Mouse (Mus musculus) left cerebral cortex, postnatal 14 days (tissue): Measurements from ENCODE around the gene Gm4513. TPM values are rescaled to one million over a fixed set of nuclear protein-coding genes. Genes with fewer than 3 reads are reported as not detected.
"Not testable (repeated sequence)": the region's sequence is repeated elsewhere in the genome, so short reads cannot be mapped to it uniquely, and the experiment has no call there.

Source experiments
- DNase-seq, 2 experiments: peaks; one replicate each; pipeline ENCODE4 v3.0.0; 2021 to 2022; ENCODE audit warnings: low spot score in 2 of 2, mixed read lengths in 1 of 2
- intact Hi-C: fragments of 180-260 bp; cut with DNase I; formaldehyde crosslinking; loops from one replicate; pipeline ENCODE4 v1.15.1; 2025
- long read RNA-seq, 2 experiments: library from polyadenylated mRNA; stranded (forward); transcript quantifications; one replicate each; pipeline ENCODE4 v2.0.0; 2021
- total RNA-seq, 2 experiments: library from RNA; stranded (reverse); gene quantifications; 2 replicates each; pipeline ENCODE4 v1.2.3; 2021

Gene Gm4513
- not detected for total RNA-seq
- long read RNA-seq, experiment 1: 0 reads
- long read RNA-seq, experiment 2: 0 reads

- intact Hi-C loops, DNase-seq: not testable (repeated sequence)
These were observed at the start of gene Gm4513 for GRCm38 (mm10) chr7:20598921-20599320. Gm4513 (minus strand) TSS chr7:20599021.

DNA sequence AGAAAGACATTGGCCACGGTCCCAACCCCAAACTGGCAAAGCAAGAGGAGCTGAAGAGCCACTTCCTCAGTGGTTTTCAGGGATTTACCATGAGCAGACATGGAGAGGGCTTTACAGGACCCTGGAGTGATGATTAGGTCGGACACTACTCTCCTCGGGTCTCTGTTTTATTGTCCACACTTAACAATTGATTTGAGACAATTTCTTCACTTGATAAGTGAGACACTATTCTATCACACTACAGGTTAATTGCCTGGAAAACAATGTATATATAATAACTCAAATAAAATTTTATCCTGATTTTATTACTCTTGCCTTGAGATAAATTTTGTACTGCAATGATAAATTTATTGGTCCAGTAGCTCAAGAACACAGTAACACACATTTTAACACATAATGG, 22.7 kb downstream of the Gm4513 start, which contains the start of gene Gm4141:
Gene Gm4141, minus strand, starts transcription at position 101 of the 400 bp plus-strand sequence.
- DNase-seq, intact Hi-C loops: not testable (repeated sequence)

DNA sequence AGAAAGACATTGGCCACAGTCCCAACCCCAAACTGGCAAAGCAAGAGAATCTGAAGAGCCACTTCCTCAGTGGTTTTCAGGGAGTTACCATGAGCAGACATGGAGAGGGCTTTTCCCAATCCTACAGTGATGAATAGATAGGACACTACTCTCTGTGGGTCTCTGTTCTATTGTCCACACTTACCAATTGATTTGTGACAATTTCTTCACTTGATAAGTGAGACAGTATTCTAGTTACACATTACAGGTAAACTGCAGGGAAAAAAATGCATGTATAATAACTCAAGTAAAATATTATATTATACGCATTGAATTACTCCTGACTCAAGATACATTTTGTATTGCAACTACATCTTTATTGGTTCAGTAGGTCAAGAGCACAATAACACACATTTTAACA, 53.2 kb downstream of the Gm4513 start, which contains the start of gene Gm5726:
Gene Gm5726, minus strand, starts transcription at position 101 of the 400 bp plus-strand sequence.
- DNase-seq, intact Hi-C loops: not testable (repeated sequence)

Other genes with a start within 250 kb of the Gm4513 start
- not detected for gene Gm5728, start 223.6 kb downstream of the Gm4513 start, total RNA-seq
- gene Vmn1r100, start 181.1 kb downstream of the Gm4513 start, total RNA-seq: not detected
- not detected for gene Vmn1r101, start 156.4 kb downstream of the Gm4513 start, total RNA-seq
- gene Gm10670, start 124.1 kb downstream of the Gm4513 start, total RNA-seq: not detected
- not detected for gene Vmn1r103, start 88.5 kb downstream of the Gm4513 start, total RNA-seq
- not detected for gene Vmn1r104, start 65.2 kb downstream of the Gm4513 start, total RNA-seq
- gene Gm5726, start 53.3 kb downstream of the Gm4513 start, total RNA-seq: not detected
- not detected for gene Gm4141, start 22.8 kb downstream of the Gm4513 start, total RNA-seq
- gene Vmn1r107, start 69.9 kb upstream of the Gm4513 start, total RNA-seq: not detected
- not detected for gene Vmn1r111, start 104.2 kb upstream of the Gm4513 start, total RNA-seq
- gene Gm10668, start 131.6 kb upstream of the Gm4513 start, total RNA-seq: not detected
- gene Vmn1r112, start 172.2 kb upstream of the Gm4513 start, total RNA-seq: not detected
- not detected for gene Vmn1r113, start 188.3 kb upstream of the Gm4513 start, total RNA-seq
- not detected for gene Vmn1r114, start 213.2 kb upstream of the Gm4513 start, total RNA-seq
- gene Vmn1r115, start 246.0 kb upstream of the Gm4513 start, total RNA-seq: not detected